Mouse (Mus musculus) liver, adult 2 months (tissue): ENCODE data around the gene Styxl1. TPM values are rescaled to one million over a fixed set of nuclear protein-coding genes. Genes with fewer than 3 reads are reported as not detected.

Experiments used
- DNase-seq: peaks from one replicate; pipeline ENCODE4 v3.0.0-alpha.2; 2011; ENCODE audit warnings: low read depth, low spot score; ENCODE audit errors: extremely low read depth
- H3K27ac ChIP-seq: fragments of 200-500 bp; replicated peaks from 2 replicates; pipeline ENCODE4 v1.5.1; 2012; ENCODE audit warnings: low read depth, mild to moderate bottlenecking, control low read depth, inconsistent platforms, low read length; ENCODE audit not compliant: insufficient read depth
- H3K27me3 ChIP-seq: fragments of 200-500 bp; 2 replicates; pipeline ENCODE4 v1.6.1; 2012; ENCODE audit warnings: mild to moderate bottlenecking, moderate library complexity, low read length, inconsistent platforms; ENCODE audit not compliant: control insufficient read depth, insufficient read depth
- H3K36me3 ChIP-seq: fragments of 200-500 bp; 2 replicates; pipeline ENCODE4 v1.6.1; 2012; ENCODE audit warnings: low read length, inconsistent platforms; ENCODE audit not compliant: control insufficient read depth, insufficient read depth
- H3K4me1 ChIP-seq: fragments of 200-500 bp; 2 replicates; pipeline ENCODE4 v1.6.1; 2011; ENCODE audit warnings: low read length; ENCODE audit not compliant: control insufficient read depth, insufficient read depth
- H3K4me3 ChIP-seq: fragments of 200-500 bp; 2 replicates; pipeline ENCODE4 v1.5.1; 2011; ENCODE audit warnings: low read depth, mild to moderate bottlenecking, control low read depth, low read length, moderate library complexity; ENCODE audit not compliant: insufficient read depth
- H3K79me2 ChIP-seq: fragments of 200-500 bp; 2 replicates; pipeline ENCODE4 v1.6.1; 2012; ENCODE audit warnings: inconsistent platforms, mild to moderate bottlenecking, low read length, moderate library complexity; ENCODE audit not compliant: control insufficient read depth, insufficient read depth
- H3K9ac ChIP-seq: fragments of 200-500 bp; 2 replicates; pipeline ENCODE4 v1.6.1; 2012; ENCODE audit warnings: low read depth, mild to moderate bottlenecking, control low read depth, inconsistent platforms, low read length
- CTCF ChIP-seq: fragments of 200-500 bp; IDR thresholded peaks from 2 replicates; pipeline ENCODE4 v1.5.1; 2011; ENCODE audit warnings: low read depth, low read length, control low read depth
- POLR2A ChIP-seq: fragments of 200-500 bp; IDR thresholded peaks from 2 replicates; pipeline ENCODE4 v1.6.1; 2011; ENCODE audit warnings: low read length, control low read depth; ENCODE audit not compliant: insufficient read depth; ENCODE audit errors: extremely low read depth
- WGBS: fragments of 180-500 bp; shearing (Covaris S2); methylation state at CpG from one replicate; pipeline ENCODE4 v1.1.7; 2018; 5-methylcytosine and 5-hydroxymethylcytosine counted together
- polyA plus RNA-seq: library from polyadenylated mRNA; depleted of rRNA; stranded (reverse); fragments of >200 nt; gene quantifications from 2 replicates; pipeline ENCODE4 v1.2.3, GENCODE M21; 2012
- total RNA-seq: library from RNA; depleted of rRNA; stranded (reverse); fragments of >200 nt; gene quantifications from 2 replicates; pipeline ENCODE4 v1.2.3, GENCODE M21; 2014

Styxl1 gene
- total and polyA plus RNA-seq, 2 experiments = 0.18 to 0.23 TPM

DNA sequence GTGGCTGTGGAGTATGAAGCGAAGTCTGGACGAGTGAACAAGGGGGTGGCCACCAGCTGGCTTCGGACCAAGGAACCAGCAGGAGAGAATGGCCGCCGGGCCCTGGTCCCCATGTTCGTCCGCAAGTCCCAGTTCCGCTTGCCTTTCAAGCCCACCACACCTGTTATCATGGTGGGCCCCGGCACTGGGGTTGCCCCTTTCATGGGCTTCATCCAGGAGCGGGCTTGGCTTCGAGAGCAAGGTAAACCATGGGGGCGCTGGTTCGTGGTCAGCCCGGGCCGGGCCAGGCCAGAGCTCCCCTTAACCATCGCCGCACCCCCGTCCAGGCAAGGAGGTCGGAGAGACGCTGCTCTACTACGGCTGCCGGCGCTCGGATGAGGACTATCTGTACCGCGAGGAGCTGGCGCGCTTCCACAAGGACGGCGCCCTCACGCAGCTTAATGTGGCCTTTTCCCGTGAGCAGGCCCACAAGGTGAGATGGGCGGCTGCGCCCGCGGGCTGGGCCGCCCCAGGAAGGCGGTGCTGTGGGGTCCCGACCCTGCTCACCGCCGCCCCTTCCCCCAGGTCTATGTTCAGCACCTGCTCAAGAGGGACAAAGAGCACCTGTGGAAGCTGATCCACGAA, 44.0 kb downstream of the Styxl1 start:
- no peak overlapping the region for H3K27ac ChIP-seq
- 84% methylated on average over 42 of the region's 42 CpGs for WGBS
- H3K36me3 ChIP-seq = peaks cover 55% of the 10 kb centered on the region
- no peaks in the 10 kb centered on the region for H3K27me3 ChIP-seq
- no peaks in the 10 kb centered on the region for H3K4me1 ChIP-seq
- no peak for DNase-seq
- no peak overlapping the region for H3K4me3 ChIP-seq
- H3K9ac ChIP-seq = no peak overlapping the region
- TF ChIP-seq POLR2A = no peak
- no peak for TF ChIP-seq CTCF
- no peaks in the 10 kb centered on the region for H3K79me2 ChIP-seq

GRCm38 (mm10) chr5:135733071-135733470, 45.1 kb downstream of the Styxl1 start:
- no peaks in the 10 kb centered on the region for H3K4me1 ChIP-seq
- no peaks in the 10 kb centered on the region for H3K27me3 ChIP-seq
- TF ChIP-seq POLR2A = no peak
- no peak for TF ChIP-seq CTCF
- no peak overlapping the region for H3K27ac ChIP-seq
- H3K4me3 ChIP-seq = no peak overlapping the region
- WGBS = 86% methylated on average over 4 of the region's 4 CpGs
- no peak overlapping the region for H3K9ac ChIP-seq
- DNase-seq = no peak
- H3K36me3 ChIP-seq = peaks cover 65% of the 10 kb centered on the region
- H3K79me2 ChIP-seq = no peaks in the 10 kb centered on the region

DNA sequence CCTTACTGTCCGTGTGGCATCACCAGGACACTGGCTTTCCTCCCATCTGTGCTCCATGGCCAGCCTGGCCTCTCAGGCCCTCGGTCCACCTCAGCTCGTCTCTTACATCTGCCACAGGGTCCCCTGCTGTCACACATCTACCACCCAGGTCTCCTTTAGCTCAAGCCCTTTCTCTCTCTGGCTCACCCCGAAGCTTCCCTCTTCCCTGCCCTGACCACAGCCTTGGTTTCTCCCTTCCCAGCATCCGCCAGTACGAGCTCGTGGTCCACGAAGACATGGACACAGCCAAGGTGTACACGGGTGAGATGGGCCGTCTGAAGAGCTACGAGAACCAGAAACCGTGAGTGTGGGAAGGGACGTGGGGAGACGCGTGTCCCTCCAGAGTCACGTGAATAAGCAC, 46.9 kb downstream of the Styxl1 start:
- Histone ChIP-seq H3K9ac (no peak overlapping the region), H3K27ac (no peak overlapping the region), H3K4me3 (no peak overlapping the region), H3K36me3 (peaks cover 71% of the 10 kb centered on the region), H3K79me2 (no peaks in the 10 kb centered on the region), H3K4me1 (peaks cover 5% of the 10 kb centered on the region), H3K27me3 (no peaks in the 10 kb centered on the region)
- 95% methylated on average over 16 of the region's 16 CpGs for WGBS
- no peak for DNase-seq
- no peak for TF ChIP-seq CTCF
- TF ChIP-seq POLR2A = no peak

DNA sequence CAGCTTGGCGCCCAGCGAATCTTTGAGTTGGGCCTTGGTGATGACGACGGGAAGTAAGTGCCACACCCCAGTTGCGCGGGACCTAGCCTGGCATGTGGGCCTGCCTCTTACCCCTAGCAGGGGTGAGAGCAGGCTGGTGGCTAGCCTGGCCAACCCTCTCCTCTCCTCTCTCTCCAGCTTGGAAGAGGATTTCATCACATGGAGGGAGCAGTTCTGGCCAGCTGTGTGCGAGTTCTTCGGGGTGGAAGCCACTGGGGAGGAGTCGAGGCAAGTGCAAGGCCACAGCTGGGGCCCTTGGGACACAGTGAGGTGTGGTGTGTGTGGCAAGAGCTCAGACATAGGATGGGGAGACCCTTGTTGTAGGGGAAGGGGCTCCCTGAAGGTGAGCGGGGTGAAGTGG, 47.3 kb downstream of the Styxl1 start:
- Histone ChIP-seq H3K4me3 (no peak overlapping the region), H3K27ac (no peak overlapping the region), H3K4me1 (peaks cover 9% of the 10 kb centered on the region), H3K36me3 (peaks cover 70% of the 10 kb centered on the region), H3K27me3 (no peaks in the 10 kb centered on the region), H3K79me2 (no peaks in the 10 kb centered on the region), H3K9ac (no peak overlapping the region)
- TF ChIP-seq CTCF = no peak
- no peak for TF ChIP-seq POLR2A
- peak; percentile 9 for DNase-seq
- 88% methylated on average over 10 of the region's 10 CpGs for WGBS

DNA sequence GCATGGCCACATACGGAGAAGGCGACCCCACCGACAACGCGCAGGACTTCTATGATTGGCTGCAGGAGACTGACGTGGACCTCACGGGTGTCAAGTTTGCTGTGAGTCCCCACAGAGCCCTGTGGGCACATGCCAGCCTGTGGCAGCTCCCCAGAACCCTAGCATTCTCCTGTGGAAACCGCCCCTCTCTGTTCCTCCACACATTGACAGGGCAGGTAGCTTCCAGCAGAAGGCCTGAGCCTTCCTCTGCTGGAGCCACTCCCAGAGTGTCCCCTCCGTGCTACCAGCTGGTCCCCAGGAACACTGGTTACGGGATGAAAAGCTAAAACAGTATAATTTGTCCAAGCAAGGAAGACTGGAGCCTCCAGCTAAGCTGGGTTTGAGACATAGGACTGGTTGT, 47.9 kb downstream of the Styxl1 start:
- 99% methylated on average over 10 of the region's 10 CpGs for WGBS
- Histone ChIP-seq H3K9ac (no peak overlapping the region), H3K36me3 (peaks cover 70% of the 10 kb centered on the region), H3K79me2 (no peaks in the 10 kb centered on the region), H3K27ac (no peak overlapping the region), H3K27me3 (no peaks in the 10 kb centered on the region), H3K4me3 (no peak overlapping the region), H3K4me1 (peaks cover 15% of the 10 kb centered on the region)
- TF ChIP-seq CTCF (no peak), POLR2A (no peak)
- no peak for DNase-seq

DNA sequence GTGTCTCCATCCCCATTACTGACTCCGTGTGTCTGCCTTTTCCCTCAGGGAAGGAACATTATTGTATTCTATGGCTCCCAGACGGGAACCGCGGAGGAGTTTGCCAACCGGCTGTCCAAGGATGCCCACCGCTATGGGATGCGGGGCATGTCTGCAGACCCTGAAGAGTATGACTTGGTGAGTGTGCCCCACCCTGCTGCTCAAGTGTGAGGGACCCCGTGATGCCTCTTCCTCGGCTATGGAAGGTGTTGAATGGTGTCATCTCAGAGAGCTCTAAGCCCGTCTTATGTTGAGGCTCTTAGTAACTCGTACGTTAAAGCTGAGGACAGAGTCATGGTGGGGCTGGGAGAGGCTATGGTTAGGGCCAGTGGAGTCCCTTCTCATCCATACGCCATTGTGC, 48.8 kb downstream of the Styxl1 start:
- peak; percentile 2 for DNase-seq
- no peak overlapping the region for H3K4me3 ChIP-seq
- peaks cover 23% of the 10 kb centered on the region for H3K4me1 ChIP-seq
- no peak overlapping the region for H3K9ac ChIP-seq
- H3K79me2 ChIP-seq = no peaks in the 10 kb centered on the region
- H3K36me3 ChIP-seq = peaks cover 74% of the 10 kb centered on the region
- TF ChIP-seq POLR2A = no peak
- no peak for TF ChIP-seq CTCF
- no peaks in the 10 kb centered on the region for H3K27me3 ChIP-seq
- no peak overlapping the region for H3K27ac ChIP-seq
- 96% methylated on average over 13 of the region's 13 CpGs for WGBS
